Mouse (Mus musculus) CH12.LX (cell line): Measurements from ENCODE around the gene Rabep1. TPM values are rescaled to one million over a fixed set of nuclear protein-coding genes. Genes with fewer than 3 reads are reported as not detected.
A peak's percentile ranks its signal among the peaks of the same experiment; 100 is the strongest.

Experiments used
- DNase-seq: peaks from one replicate; pipeline ENCODE4 v3.0.0-alpha.2; 2013; ENCODE audit errors: extremely low read depth
- H3K27ac ChIP-seq: 2 replicates; pipeline ENCODE4 v1.5.1; 2012; ENCODE audit warnings: low read depth, mild to moderate bottlenecking, control low read depth, moderate library complexity; ENCODE audit not compliant: insufficient read depth
- H3K27me3 ChIP-seq: replicated peaks from 2 replicates; pipeline ENCODE3; 2012; ENCODE audit warnings: inconsistent platforms
- H3K36me3 ChIP-seq, 2 experiments: replicated peaks in 1 of 2; 2 replicates each; pipeline versions ENCODE3 to v1.6.1; 2012; ENCODE audit warnings: inconsistent platforms in 1 of 2, low read length in 1 of 2, mild to moderate bottlenecking in 1 of 2, mixed read lengths in 1 of 2, moderate library complexity in 1 of 2; ENCODE audit not compliant: control insufficient read depth in 1 of 2, insufficient read depth in 1 of 2
- H3K4me1 ChIP-seq, 2 experiments: 2 replicates each; pipeline ENCODE4 v1.6.1; 2012; ENCODE audit warnings: inconsistent platforms in 1 of 2, moderate library complexity in 1 of 2; ENCODE audit not compliant: insufficient read depth in 2 of 2, control insufficient read depth in 1 of 2
- H3K4me2 ChIP-seq: 2 replicates; pipeline ENCODE4 v1.6.1; 2012; ENCODE audit warnings: low read depth, mild to moderate bottlenecking, control low read depth; ENCODE audit not compliant: poor library complexity, insufficient read depth, severe bottlenecking
- H3K4me3 ChIP-seq, 3 experiments: fragments of 150-350 bp in 1 of 3; sonication (generic) in 1 of 3; replicated peaks in 1 of 3; 2 replicates each; pipeline versions ENCODE3 to v1.5.1; 2011 to 2012; ENCODE audit warnings: low read depth in 2 of 3, low read length in 2 of 3, mild to moderate bottlenecking in 2 of 3, moderate library complexity in 2 of 3, control low read depth in 1 of 3, improper control_type of control experiment in 1 of 3, inconsistent platforms in 1 of 3, mixed read lengths in 1 of 3; ENCODE audit not compliant: poor library complexity in 1 of 3
- H3K79me2 ChIP-seq: replicated peaks from 2 replicates; pipeline ENCODE4 v1.6.1; 2012; ENCODE audit warnings: mild to moderate bottlenecking, moderate library complexity; ENCODE audit not compliant: control insufficient read depth, poor library complexity, insufficient read depth, severe bottlenecking; ENCODE audit errors: extremely low read depth
- H3K9ac ChIP-seq: 2 replicates; pipeline ENCODE4 v1.6.1; 2012; ENCODE audit warnings: low read depth, mild to moderate bottlenecking, control low read depth, moderate library complexity; ENCODE audit not compliant: insufficient read depth
- H3K9me3 ChIP-seq: replicated peaks from 2 replicates; pipeline ENCODE3; 2012; ENCODE audit warnings: low read length, inconsistent platforms, mixed read lengths
- BHLHE40 ChIP-seq: IDR thresholded peaks from 2 replicates; pipeline ENCODE4 v1.6.1; 2011; ENCODE audit warnings: mild to moderate bottlenecking, low read depth, low read length, improper control_type of control experiment
- CHD1 ChIP-seq: IDR thresholded peaks from 2 replicates; pipeline ENCODE4 v1.6.1; 2012; ENCODE audit warnings: low read depth, low read length, improper control_type of control experiment, inconsistent platforms
- E2F4 ChIP-seq: IDR thresholded peaks from 2 replicates; pipeline ENCODE4 v1.6.1; 2011; ENCODE audit warnings: low read depth, low read length, improper control_type of control experiment; ENCODE audit not compliant: insufficient replicate concordance
- ELF1 ChIP-seq: IDR thresholded peaks from 2 replicates; pipeline ENCODE4 v1.6.1; 2014; ENCODE audit warnings: low read depth, mild to moderate bottlenecking, inconsistent platforms, low read length, improper control_type of control experiment
- EP300 ChIP-seq: IDR thresholded peaks from 2 replicates; pipeline ENCODE4 v1.6.1; 2011; ENCODE audit warnings: low read length, improper control_type of control experiment
- ETS1 ChIP-seq: conservative IDR thresholded peaks from 2 replicates; pipeline ENCODE4 v1.6.1; 2012; ENCODE audit warnings: low read depth, mild to moderate bottlenecking, inconsistent platforms, low read length, improper control_type of control experiment, moderate library complexity
- HCFC1 ChIP-seq: IDR thresholded peaks from 2 replicates; pipeline ENCODE4 v1.6.1; 2012; ENCODE audit warnings: low read depth, mild to moderate bottlenecking, inconsistent platforms, low read length, improper control_type of control experiment
- JUN ChIP-seq: IDR thresholded peaks from 2 replicates; pipeline ENCODE4 v1.6.1; 2011; ENCODE audit warnings: low read depth, mild to moderate bottlenecking, low read length, improper control_type of control experiment, moderate library complexity; ENCODE audit not compliant: insufficient read depth
- JUND ChIP-seq: conservative IDR thresholded peaks from 2 replicates; pipeline ENCODE4 v1.6.1; 2011; ENCODE audit warnings: low read depth, low read length, improper control_type of control experiment
- KAT2A ChIP-seq: IDR thresholded peaks from 2 replicates; pipeline ENCODE4 v1.6.1; 2012; ENCODE audit warnings: low read length, improper control_type of control experiment, inconsistent platforms; ENCODE audit not compliant: insufficient replicate concordance
- MAFK ChIP-seq: IDR thresholded peaks from 2 replicates; pipeline ENCODE4 v1.6.1; 2011; ENCODE audit warnings: low read length, improper control_type of control experiment; ENCODE audit not compliant: insufficient replicate concordance
- MAX ChIP-seq: IDR thresholded peaks from 2 replicates; pipeline ENCODE4 v1.6.1; 2011; ENCODE audit warnings: low read length, improper control_type of control experiment
- MAZ ChIP-seq: IDR thresholded peaks from 2 replicates; pipeline ENCODE4 v1.6.1; 2012; ENCODE audit warnings: low read depth, mild to moderate bottlenecking, inconsistent platforms, low read length, improper control_type of control experiment, moderate library complexity
- MEF2A ChIP-seq: IDR thresholded peaks from 2 replicates; pipeline ENCODE4 v1.6.1; 2014; ENCODE audit warnings: low read depth, mild to moderate bottlenecking, inconsistent platforms, low read length, improper control_type of control experiment, borderline replicate concordance
- NELFE ChIP-seq: IDR thresholded peaks from 2 replicates; pipeline ENCODE4 v1.6.1; 2011; ENCODE audit warnings: low read depth, low read length, improper control_type of control experiment
- PAX5 ChIP-seq: IDR thresholded peaks from 2 replicates; pipeline ENCODE4 v1.6.1; 2012; ENCODE audit warnings: low read length, inconsistent platforms, mixed read lengths
- POLR2A ChIP-seq: IDR thresholded peaks from 2 replicates; pipeline ENCODE4 v1.6.1; 2011; ENCODE audit warnings: low read depth, mild to moderate bottlenecking, improper control_type of control experiment, low read length
- RAD21 ChIP-seq: IDR thresholded peaks from 2 replicates; pipeline ENCODE4 v1.6.1; 2011; ENCODE audit warnings: low read depth, mild to moderate bottlenecking, low read length, improper control_type of control experiment, moderate library complexity
- RCOR1 ChIP-seq: conservative IDR thresholded peaks from 2 replicates; pipeline ENCODE4 v1.6.1; 2012; ENCODE audit warnings: low read depth, mild to moderate bottlenecking, inconsistent platforms, low read length, improper control_type of control experiment
- SIN3A ChIP-seq: IDR thresholded peaks from 2 replicates; pipeline ENCODE4 v1.6.1; 2012; ENCODE audit warnings: low read length, improper control_type of control experiment, inconsistent platforms
- SMC3 ChIP-seq: IDR thresholded peaks from 2 replicates; pipeline ENCODE4 v1.6.1; 2011; ENCODE audit warnings: low read depth, low read length, improper control_type of control experiment
- TBP ChIP-seq: conservative IDR thresholded peaks from 2 replicates; pipeline ENCODE4 v1.6.1; 2011; ENCODE audit warnings: low read depth, low read length, improper control_type of control experiment
- TCF12 ChIP-seq: IDR thresholded peaks from 2 replicates; pipeline ENCODE4 v1.6.1; 2014; ENCODE audit warnings: low read depth, mild to moderate bottlenecking, inconsistent platforms, low read length, improper control_type of control experiment
- USF1 ChIP-seq: IDR thresholded peaks from 2 replicates; pipeline ENCODE4 v1.6.1; 2014; ENCODE audit warnings: low read depth, mild to moderate bottlenecking, inconsistent platforms, low read length, improper control_type of control experiment
- USF2 ChIP-seq: conservative IDR thresholded peaks from 2 replicates; pipeline ENCODE4 v1.6.1; 2011; ENCODE audit warnings: low read depth, low read length, improper control_type of control experiment
- ZNF384 ChIP-seq: IDR thresholded peaks from 2 replicates; pipeline ENCODE4 v1.6.1; 2012; ENCODE audit warnings: low read depth, low read length, improper control_type of control experiment, inconsistent platforms
- dilution Hi-C: fragments of 300-500 bp; cut with MboI; formaldehyde crosslinking; loops from 2 replicates; pipeline ENCODE4 v1.14.3; 2020; ENCODE audit warnings: low sequenced_read_pairs; ENCODE audit not compliant: extremely low pct_unique_long_range_greater_than_20kb, extremely low pct_ligation_motif_present
- in situ Hi-C: fragments of 300-500 bp; cut with MboI; formaldehyde crosslinking; loops from 3 replicates; pipeline ENCODE4 v1.14.3; 2019; ENCODE audit warnings: low sequenced_read_pairs, low pct_ligation_motif_present, low pct_unique_long_range_greater_than_20kb, mixed read lengths
- polyA plus RNA-seq: library from polyadenylated mRNA; unstranded; fragments of >175 nt; gene quantifications from 2 replicates; pipeline ENCODE4 v1.2.1, GENCODE M21; 2012; ENCODE audit warnings: low read depth; ENCODE audit not compliant: insufficient read length
- total RNA-seq, 2 experiments: library from RNA; depleted of rRNA; stranded (reverse); fragments of 300-350 nt in 1 of 2; fragments of >200 nt in 1 of 2; gene quantifications; 2 replicates each; pipeline ENCODE4 v1.2.3; 2012 to 2014

Rabep1 gene
- total and polyA plus RNA-seq, 3 experiments = 22.3 to 28.3 (median 26.1) TPM

- Histone ChIP-seq H3K4me3 (no peak overlapping the region), H3K4me1 (peaks cover 6 to 36% of the 10 kb centered on the region in 2 experiments), H3K36me3 (peaks cover 19 to 58% of the 10 kb centered on the region in 2 experiments), H3K27ac (no peak overlapping the region), H3K9me3 (peaks cover 2% of the 10 kb centered on the region), H3K4me2 (no peak overlapping the region), H3K27me3 (no peaks in the 10 kb centered on the region), H3K9ac (peak overlapping the region; percentile 38)
- no peak for DNase-seq
- in situ Hi-C loops (no loop called here), dilution Hi-C loops (no loop called here)
- TF ChIP-seq MAFK = no peak
- TF ChIP-seq USF2 = no peak
- no peak for TF ChIP-seq KAT2A
- TF ChIP-seq TBP = no peak
- no peak for TF ChIP-seq MEF2A
- no peak for TF ChIP-seq JUND
- no peak for TF ChIP-seq POLR2A
- no peak for TF ChIP-seq EP300
- TF ChIP-seq HCFC1 = no peak
- no peak for TF ChIP-seq RCOR1
- TF ChIP-seq USF1 = no peak
- no peak for TF ChIP-seq ZNF384
- TF ChIP-seq, all 38 proteins: peak for 0
- H3K79me2 ChIP-seq = no peaks in the 10 kb centered on the region
Measured at GRCm38 (mm10) chr11:70911920-70912319, 67.3 kb downstream of the Rabep1 start.

GRCm38 (mm10) chr11:70917896-70918295 lies 73.3 kb downstream of the Rabep1 start:
- H3K36me3 ChIP-seq = peaks cover 26 to 79% of the 10 kb centered on the region in 2 experiments
- H3K9me3 ChIP-seq = no peaks in the 10 kb centered on the region
- H3K27me3 ChIP-seq = no peaks in the 10 kb centered on the region
- no peak overlapping the region for H3K27ac ChIP-seq
- no peaks in the 10 kb centered on the region for H3K79me2 ChIP-seq
- H3K9ac ChIP-seq = no peak overlapping the region
- H3K4me1 ChIP-seq = 0 out of 4 replicates have a peak, but pooled peaks cover 0 to 1% of the 10 kb centered on the region in 2 experiments
- H3K4me2 ChIP-seq = no peak overlapping the region
- in situ Hi-C loops = no loop called here
- no peak for DNase-seq
- TF ChIP-seq SMC3 (no peak), JUN (no peak), RCOR1 (no peak), NELFE (no peak), PAX5 (no peak), ETS1 (no peak), SIN3A (no peak), MAZ (no peak), CHD1 (no peak), POLR2A (no peak), TBP (no peak), MAFK (no peak), TCF12 (no peak), MAX (no peak), RAD21 (no peak), E2F4 (no peak), BHLHE40 (no peak), HCFC1 (no peak), ELF1 (no peak)
- dilution Hi-C loops = no loop called here
- H3K4me3 ChIP-seq = no peak overlapping the region
